Mouse (Mus musculus): ENCODE measurements around the gene Pm20d1.

DNA sequence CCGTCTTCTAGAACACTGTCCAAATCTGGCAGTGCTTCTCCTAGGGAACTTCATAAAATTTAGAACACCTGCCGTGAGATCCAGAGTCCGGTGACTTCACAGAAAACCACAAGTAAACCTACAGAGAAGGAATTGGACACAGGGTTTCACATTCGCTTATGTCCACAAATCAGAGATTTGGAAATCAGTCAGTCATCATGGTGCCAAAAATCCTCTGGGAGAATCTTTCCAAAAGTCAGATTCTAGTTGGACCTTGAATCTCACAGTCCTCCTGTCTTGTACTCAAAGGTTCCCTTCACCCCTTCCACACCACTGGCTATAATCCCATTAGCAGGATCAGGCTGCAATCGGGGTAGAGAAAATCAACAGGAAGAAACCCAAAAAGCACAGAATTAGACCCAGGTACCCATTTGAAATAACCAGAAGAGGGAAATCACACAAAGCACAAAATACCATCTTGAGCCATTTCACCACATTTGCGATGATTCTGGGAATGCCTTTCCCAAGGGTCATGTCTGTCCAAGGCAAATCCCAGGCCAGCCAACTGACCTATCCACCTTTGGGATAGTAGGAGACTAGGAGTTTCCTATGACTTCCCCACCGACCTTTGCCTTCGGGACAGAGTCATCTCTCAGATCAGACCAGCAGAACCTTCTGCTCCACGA lies 15.6 kb downstream of the Pm20d1 start:
- TF ChIP-seq GATA1 (IDR thresholded peaks at IDR 0.05; ENCODE audit: low read length) (no peak), TAL1 (IDR thresholded peaks at IDR 0.05; ENCODE audit: low read length) (no peak)

Measured in erythroblast, embryonic 14.5 days (primary cell).